Mouse (Mus musculus) kidney, embryonic 14.5 days (tissue): Measurements from ENCODE around the gene Vipas39. TPM values are rescaled to one million over a fixed set of nuclear protein-coding genes. Genes with fewer than 3 reads are reported as not detected.

ENCODE experiments used
- ATAC-seq: fragments of 200-750 bp; cut with Nextera tagmentation; 2 replicates; pipeline ENCODE4 v1.8.0; 2017; ENCODE audit warnings: moderate number of reproducible peaks, mild to moderate bottlenecking, moderate TSS enrichment, moderate library complexity; ENCODE audit not compliant: low FRiP score, low TSS enrichment
- H3K27ac ChIP-seq: fragments of 300-500 bp; sonication (generic); 2 replicates; pipeline ENCODE4 v1.5.1; 2014; ENCODE audit warnings: low read depth, mild to moderate bottlenecking, low read length, moderate library complexity, mixed read lengths
- H3K27me3 ChIP-seq: fragments of 300-500 bp; sonication (generic); 2 replicates; pipeline ENCODE4 v1.6.1; 2014; ENCODE audit warnings: mild to moderate bottlenecking, low read length; ENCODE audit not compliant: control insufficient read depth, insufficient read depth
- H3K36me3 ChIP-seq: fragments of 300-500 bp; sonication (generic); 2 replicates; pipeline ENCODE4 v1.6.1; 2014; ENCODE audit warnings: low read length, mixed read lengths; ENCODE audit not compliant: control insufficient read depth, insufficient read depth
- H3K4me1 ChIP-seq: fragments of 300-500 bp; sonication (generic); 2 replicates; pipeline ENCODE4 v1.6.1; 2014; ENCODE audit warnings: low read length, mixed read lengths; ENCODE audit not compliant: control insufficient read depth, insufficient read depth
- H3K4me2 ChIP-seq: fragments of 300-500 bp; sonication (generic); replicated peaks from 2 replicates; pipeline ENCODE4 v1.6.1; 2014; ENCODE audit warnings: low read depth, mild to moderate bottlenecking, low read length
- H3K4me3 ChIP-seq: fragments of 300-500 bp; sonication (generic); 2 replicates; pipeline ENCODE4 v1.5.1; 2014; ENCODE audit warnings: mild to moderate bottlenecking, low read length
- H3K9ac ChIP-seq: fragments of 300-500 bp; sonication (generic); 2 replicates; pipeline ENCODE4 v1.6.1; 2014; ENCODE audit warnings: low read depth, mild to moderate bottlenecking, low read length, moderate library complexity
- H3K9me3 ChIP-seq: fragments of 300-500 bp; sonication (generic); 2 replicates; pipeline ENCODE4 v1.6.1; 2016; ENCODE audit warnings: low read length; ENCODE audit not compliant: control insufficient read depth
- WGBS: fragments of 180-500 bp; shearing (Covaris S2); extraction: QIAGEN DNeasy Blood & Tissue Kit; methylation state at CpG from one replicate; pipeline ENCODE4 v1.1.7; 2014; 5-methylcytosine and 5-hydroxymethylcytosine counted together
- polyA plus RNA-seq: library from polyadenylated mRNA; unstranded; fragments of >200 nt; fragmentation: Nextera tagmentation; extraction: Ambion mirVana; gene quantifications from 2 replicates; pipeline ENCODE4 v1.2.1, GENCODE M21; 2014

Vipas39 gene
- polyA plus RNA-seq, 1 experiment from 2014 or later = 50.7 TPM

- 76% methylated on average over 6 of the region's 6 CpGs for WGBS
- ATAC-seq = peak; percentile 55; the same call in 1 of the 2 replicates
- Histone ChIP-seq H3K9me3 (no peaks in the 10 kb centered on the region), H3K27ac (no peak overlapping the region), H3K9ac (no peak overlapping the region), H3K27me3 (no peaks in the 10 kb centered on the region), H3K36me3 (no peaks in the 10 kb centered on the region), H3K4me1 (no peaks in the 10 kb centered on the region), H3K4me3 (no peak overlapping the region), H3K4me2 (no peak overlapping the region)
Measured at GRCm38 (mm10) chr12:87293934-87294333, 27.9 kb upstream of the Vipas39 start.

DNA sequence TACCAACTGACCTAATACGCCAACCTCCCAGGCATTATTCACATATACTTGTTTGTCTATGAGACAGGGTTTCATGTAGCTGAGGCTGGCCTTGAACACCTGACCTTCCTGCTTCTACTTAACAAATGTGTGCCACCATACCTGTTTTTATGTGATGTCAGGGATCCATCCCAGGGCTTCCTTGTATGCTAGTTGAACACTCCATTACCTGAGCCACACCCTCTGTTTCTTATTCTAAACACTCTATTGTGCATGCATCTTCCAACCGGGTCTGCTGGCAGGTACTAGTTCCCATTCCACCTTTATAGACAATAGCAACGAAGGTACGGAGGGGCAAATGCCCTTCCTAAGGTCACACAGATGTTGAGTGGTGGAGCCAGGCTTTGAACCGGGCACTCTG, 23.0 kb upstream of the Vipas39 start:
- Histone ChIP-seq H3K27ac (no peak overlapping the region), H3K9me3 (no peaks in the 10 kb centered on the region), H3K27me3 (no peaks in the 10 kb centered on the region), H3K4me3 (no peak overlapping the region), H3K36me3 (no peaks in the 10 kb centered on the region), H3K4me1 (no peaks in the 10 kb centered on the region), H3K9ac (no peak overlapping the region), H3K4me2 (no peak overlapping the region)
- WGBS = 90% methylated on average over 5 of the region's 5 CpGs
- no peak for ATAC-seq

DNA sequence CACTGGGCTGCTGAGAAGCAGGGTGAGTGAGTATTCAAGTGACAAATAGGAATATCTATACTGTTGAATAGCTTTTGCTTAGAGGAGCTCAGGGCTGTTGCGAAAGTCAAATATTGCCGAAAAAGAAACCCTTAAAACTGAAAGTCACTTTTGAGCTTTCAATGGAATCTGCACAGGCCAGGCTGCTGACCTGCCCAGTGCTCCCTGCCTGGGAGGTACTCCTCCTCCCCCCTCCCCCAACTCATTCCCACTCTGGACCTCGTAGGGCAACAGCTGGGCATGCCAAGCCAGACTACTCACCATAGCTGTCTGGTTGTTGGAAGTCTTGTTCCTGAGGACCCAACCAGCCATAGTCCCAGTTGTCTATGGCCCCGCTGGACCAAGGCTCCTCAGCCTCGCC, 18.7 kb upstream of the Vipas39 start:
- Histone ChIP-seq H3K36me3 (no peaks in the 10 kb centered on the region), H3K4me3 (no peak overlapping the region), H3K9ac (no peak overlapping the region), H3K4me1 (no peaks in the 10 kb centered on the region), H3K27me3 (no peaks in the 10 kb centered on the region), H3K9me3 (no peaks in the 10 kb centered on the region), H3K27ac (no peak overlapping the region), H3K4me2 (no peak overlapping the region)
- 94% methylated on average over 5 of the region's 5 CpGs for WGBS
- no peak for ATAC-seq

DNA sequence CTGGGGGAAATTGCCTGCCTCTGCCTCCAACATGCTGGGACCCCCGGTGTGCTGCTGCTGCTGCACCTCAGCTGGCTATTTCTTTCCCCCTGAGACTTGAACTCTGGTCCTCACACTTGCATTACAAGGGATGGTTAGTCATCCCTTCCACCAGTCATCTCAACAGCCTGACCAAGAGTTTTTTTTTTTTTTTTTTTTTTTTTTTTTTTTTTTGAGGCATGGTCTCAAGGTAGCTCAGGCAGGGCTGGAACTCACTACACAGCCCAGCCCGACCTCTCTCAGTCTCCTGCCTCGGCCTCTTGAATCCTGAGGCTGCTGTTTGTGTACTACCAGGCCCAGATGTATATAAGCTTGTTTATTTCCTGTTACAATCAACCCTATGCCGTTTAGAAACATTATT, 18.2 kb upstream of the Vipas39 start:
- Histone ChIP-seq H3K9ac (no peak overlapping the region), H3K9me3 (no peaks in the 10 kb centered on the region), H3K4me3 (no peak overlapping the region), H3K4me2 (no peak overlapping the region), H3K36me3 (no peaks in the 10 kb centered on the region), H3K4me1 (no peaks in the 10 kb centered on the region), H3K27me3 (no peaks in the 10 kb centered on the region), H3K27ac (no peak overlapping the region)
- ATAC-seq = no peak
- 79% methylated on average over 4 of the region's 4 CpGs for WGBS

GRCm38 (mm10) chr12:87283706-87284105, 17.6 kb upstream of the Vipas39 start:
- 71% methylated on average over 7 of the region's 7 CpGs for WGBS
- ATAC-seq = no peak
- Histone ChIP-seq H3K4me2 (no peak overlapping the region), H3K27me3 (no peaks in the 10 kb centered on the region), H3K27ac (no peak overlapping the region), H3K36me3 (no peaks in the 10 kb centered on the region), H3K4me1 (peaks cover 5% of the 10 kb centered on the region), H3K4me3 (no peak overlapping the region), H3K9ac (no peak overlapping the region), H3K9me3 (no peaks in the 10 kb centered on the region)

GRCm38 (mm10) chr12:87282743-87283142, 16.7 kb upstream of the Vipas39 start:
- H3K9me3 ChIP-seq = no peaks in the 10 kb centered on the region
- no peaks in the 10 kb centered on the region for H3K27me3 ChIP-seq
- no peak overlapping the region for H3K9ac ChIP-seq
- ATAC-seq = no peak
- no peaks in the 10 kb centered on the region for H3K36me3 ChIP-seq
- 93% methylated on average over 4 of the region's 4 CpGs for WGBS
- no peak overlapping the region for H3K27ac ChIP-seq
- H3K4me1 ChIP-seq = peaks cover 8% of the 10 kb centered on the region
- H3K4me2 ChIP-seq = no peak overlapping the region
- no peak overlapping the region for H3K4me3 ChIP-seq

DNA sequence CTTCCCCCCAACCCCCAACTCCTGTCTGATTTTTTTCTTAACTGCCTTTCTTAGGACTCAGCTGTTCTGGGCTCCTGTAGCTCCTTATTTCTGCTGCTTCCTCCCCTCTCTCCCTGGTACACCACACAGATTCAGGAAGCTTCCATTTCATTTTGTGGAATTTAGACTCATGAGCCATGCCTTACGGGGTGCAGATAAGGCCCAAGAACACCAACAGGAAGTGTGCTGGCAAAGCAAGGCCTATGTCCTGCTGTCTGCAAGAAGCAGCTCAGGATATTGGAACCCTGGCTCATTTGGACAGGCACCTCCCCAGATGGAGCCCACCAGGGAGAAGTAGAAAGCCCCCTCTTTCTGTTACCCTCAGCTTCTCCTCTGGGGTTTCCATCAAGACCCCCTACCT, 15.7 kb upstream of the Vipas39 start:
- Histone ChIP-seq H3K9ac (no peak overlapping the region), H3K9me3 (no peaks in the 10 kb centered on the region), H3K27me3 (no peaks in the 10 kb centered on the region), H3K4me2 (no peak overlapping the region), H3K27ac (no peak overlapping the region), H3K36me3 (peaks cover 1% of the 10 kb centered on the region), H3K4me1 (peaks cover 8% of the 10 kb centered on the region), H3K4me3 (no peak overlapping the region)
- no peak for ATAC-seq
- WGBS = 93% methylated on average over 1 of the region's 1 CpGs

- ATAC-seq = peak; percentile 36
- H3K27ac ChIP-seq = no peak overlapping the region
- 44% methylated on average over 14 of the region's 14 CpGs for WGBS
- peaks cover 8% of the 10 kb centered on the region for H3K4me1 ChIP-seq
- H3K9me3 ChIP-seq = no peaks in the 10 kb centered on the region
- no peak overlapping the region; the same call in 1 of the 2 replicates for H3K9ac ChIP-seq
- H3K27me3 ChIP-seq = no peaks in the 10 kb centered on the region
- H3K36me3 ChIP-seq = peaks cover 17% of the 10 kb centered on the region
- H3K4me3 ChIP-seq = no peak overlapping the region
- no peak overlapping the region for H3K4me2 ChIP-seq
Measured at GRCm38 (mm10) chr12:87279879-87280278, 13.8 kb upstream of the Vipas39 start.

- H3K27ac ChIP-seq = no peak overlapping the region
- H3K27me3 ChIP-seq = no peaks in the 10 kb centered on the region
- ATAC-seq = peak; percentile 7; the same call in 1 of the 2 replicates
- no peak overlapping the region; the same call in 1 of the 2 replicates for H3K9ac ChIP-seq
- no peak overlapping the region for H3K4me2 ChIP-seq
- H3K9me3 ChIP-seq = no peaks in the 10 kb centered on the region
- H3K4me1 ChIP-seq = peaks cover 8% of the 10 kb centered on the region
- WGBS = 24% methylated on average over 3 of the region's 3 CpGs
- peaks cover 22% of the 10 kb centered on the region for H3K36me3 ChIP-seq
- H3K4me3 ChIP-seq = no peak overlapping the region
Measured at GRCm38 (mm10) chr12:87279350-87279749, 13.3 kb upstream of the Vipas39 start.
